Mouse (Mus musculus) brown adipose tissue, adult 24 weeks (tissue): ENCODE measurements around the gene 2310034G01Rik. TPM values are rescaled to one million over a fixed set of nuclear protein-coding genes. Genes with fewer than 3 reads are reported as not detected.
A peak's percentile ranks its signal among the peaks of the same experiment; 100 is the strongest.

Source experiments
- H3K27ac ChIP-seq: fragments of 200-500 bp; replicated peaks from 2 replicates; pipeline ENCODE4 v1.5.1; 2012; ENCODE audit warnings: low read depth, mild to moderate bottlenecking, low read length
- H3K4me1 ChIP-seq: fragments of 200-500 bp; 2 replicates; pipeline ENCODE4 v1.6.1; 2012; ENCODE audit warnings: low read length, mixed read lengths; ENCODE audit not compliant: control insufficient read depth, insufficient read depth, insufficient read length
- H3K4me3 ChIP-seq: fragments of 200-500 bp; 2 replicates; pipeline ENCODE4 v1.5.1; 2012; ENCODE audit warnings: low read depth, mild to moderate bottlenecking, low read length, moderate library complexity; ENCODE audit not compliant: insufficient read depth
- polyA plus RNA-seq: library from polyadenylated mRNA; stranded (reverse); fragments of >200 nt; gene quantifications from 2 replicates; pipeline ENCODE4 v1.2.4, GENCODE M21; 2012; ENCODE audit not compliant: missing spikeins, insufficient read depth, insufficient read length

The 2310034G01Rik gene
- polyA plus RNA-seq, 1 experiment: not detected

GRCm38 (mm10) chr19:46374477-46375088 lies 24.5 kb upstream of the 2310034G01Rik start:
- Histone ChIP-seq H3K4me3 (no peak overlapping the region), H3K4me1 (no peaks in the 10 kb centered on the region), H3K27ac (no peak overlapping the region)

GRCm38 (mm10) chr19:46369204-46369603 lies 19.1 kb upstream of the 2310034G01Rik start:
- H3K4me1 ChIP-seq: no peaks in the 10 kb centered on the region
- H3K27ac ChIP-seq: no peak overlapping the region
- no peak overlapping the region for H3K4me3 ChIP-seq

- no peak overlapping the region for H3K27ac ChIP-seq
- 0 out of 2 replicates have a peak, but pooled peaks cover 2% of the 10 kb centered on the region for H3K4me1 ChIP-seq
Observed at GRCm38 (mm10) chr19:46367798-46368590, 17.9 kb upstream of the 2310034G01Rik start.

GRCm38 (mm10) chr19:46363294-46364009 lies 13.3 kb upstream of the 2310034G01Rik start:
- H3K4me1 ChIP-seq: peaks cover 2% of the 10 kb centered on the region; the same call in 1 of the 2 replicates
- no peak overlapping the region for H3K27ac ChIP-seq
- H3K4me3 ChIP-seq: no peak overlapping the region

More at GRCm38 (mm10) chr19:46367798-46368590, 17.9 kb upstream of the 2310034G01Rik start:
- H3K4me3 ChIP-seq: no peak overlapping the region

GRCm38 (mm10) chr19:46362104-46362503 lies 12.0 kb upstream of the 2310034G01Rik start:
- Histone ChIP-seq H3K4me3 (no peak overlapping the region), H3K4me1 (peaks cover 7% of the 10 kb centered on the region), H3K27ac (no peak overlapping the region)

GRCm38 (mm10) chr19:46358381-46358780 lies 8.3 kb upstream of the 2310034G01Rik start:
- peak overlapping the region; percentile 79; the same call in 1 of the 2 replicates for H3K4me3 ChIP-seq
- peak overlapping the region; percentile 69 for H3K27ac ChIP-seq
- H3K4me1 ChIP-seq: peaks cover 5% of the 10 kb centered on the region

DNA sequence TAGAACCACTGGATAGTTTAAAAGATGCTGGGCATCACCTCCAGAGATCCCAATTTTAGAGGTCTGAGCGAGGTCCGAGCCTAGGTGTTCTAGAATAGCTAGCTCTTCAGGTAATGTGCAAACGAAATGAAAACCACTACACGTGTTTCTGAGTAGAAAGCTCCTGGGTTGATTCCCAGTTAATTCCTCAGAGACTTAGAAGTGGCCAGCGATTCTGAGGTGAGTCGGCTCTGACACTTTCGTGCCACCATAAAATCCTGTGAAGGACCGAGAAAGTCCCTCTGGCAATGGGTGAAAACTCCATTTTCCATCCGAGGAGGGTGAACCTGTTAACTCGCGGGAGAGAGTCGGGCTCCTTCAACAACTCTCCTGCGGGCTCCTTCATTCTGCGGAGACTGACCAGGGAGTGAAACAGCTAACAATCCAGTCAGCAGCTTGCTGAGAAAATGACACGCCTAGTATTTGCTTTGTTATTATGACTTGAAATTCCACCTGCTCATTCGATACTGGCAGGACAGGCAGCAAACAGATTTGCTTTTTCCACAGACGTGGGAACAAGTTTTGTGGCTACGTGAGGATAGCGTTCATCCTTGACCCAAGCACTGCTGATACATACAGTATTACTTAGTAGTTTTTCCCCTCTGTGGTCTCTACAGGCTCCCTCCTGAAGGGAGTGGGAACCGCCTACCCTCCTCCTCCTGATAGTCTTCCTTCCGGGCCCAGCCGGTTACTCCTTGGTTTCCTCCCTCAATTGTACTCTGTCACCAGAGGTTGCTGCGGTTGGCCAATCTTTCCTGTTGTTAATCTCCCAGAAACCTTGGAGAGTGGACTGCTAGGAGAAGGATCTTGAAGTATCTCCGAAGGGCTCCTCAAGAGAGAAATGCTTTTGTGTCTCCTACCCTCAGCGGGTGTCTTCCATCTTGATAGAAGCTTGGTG lies 7.5 kb upstream of the 2310034G01Rik start:
- Histone ChIP-seq H3K4me1 (peaks cover 5% of the 10 kb centered on the region), H3K27ac (peak overlapping the region; percentile 69), H3K4me3 (peak overlapping the region; percentile 79)

DNA sequence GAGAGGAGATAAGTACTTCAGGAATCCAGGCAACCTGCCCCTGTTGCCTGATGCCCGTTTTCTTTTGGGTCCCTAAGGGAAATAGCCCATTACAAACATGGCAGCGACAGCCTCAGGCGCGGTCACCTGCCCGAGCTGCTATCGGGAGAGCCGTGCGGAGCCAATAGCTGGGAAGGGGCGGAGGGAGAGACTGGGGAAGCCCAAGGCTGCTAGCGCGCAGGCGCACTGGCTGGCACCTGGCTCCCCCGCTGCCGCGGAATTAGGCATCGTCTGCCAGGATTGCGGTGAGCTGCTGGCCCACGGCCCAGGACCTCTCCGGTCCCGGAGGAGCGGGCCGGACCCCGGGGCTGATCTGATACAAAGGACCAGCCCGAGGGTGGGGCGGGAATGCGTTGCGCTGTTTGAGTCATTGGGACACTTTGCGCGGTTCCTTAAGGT lies 6.6 kb upstream of the 2310034G01Rik start:
- H3K4me3 ChIP-seq: peak overlapping the region; percentile 79
- H3K27ac ChIP-seq: no peak overlapping the region; the same call in 1 of the 2 replicates
- H3K4me1 ChIP-seq: peaks cover 5% of the 10 kb centered on the region

GRCm38 (mm10) chr19:46349550-46349949 lies 552 bp downstream of the 2310034G01Rik start:
- peak overlapping the region; percentile 78 for H3K4me3 ChIP-seq
- no peak overlapping the region for H3K27ac ChIP-seq
- H3K4me1 ChIP-seq: no peaks in the 10 kb centered on the region

DNA sequence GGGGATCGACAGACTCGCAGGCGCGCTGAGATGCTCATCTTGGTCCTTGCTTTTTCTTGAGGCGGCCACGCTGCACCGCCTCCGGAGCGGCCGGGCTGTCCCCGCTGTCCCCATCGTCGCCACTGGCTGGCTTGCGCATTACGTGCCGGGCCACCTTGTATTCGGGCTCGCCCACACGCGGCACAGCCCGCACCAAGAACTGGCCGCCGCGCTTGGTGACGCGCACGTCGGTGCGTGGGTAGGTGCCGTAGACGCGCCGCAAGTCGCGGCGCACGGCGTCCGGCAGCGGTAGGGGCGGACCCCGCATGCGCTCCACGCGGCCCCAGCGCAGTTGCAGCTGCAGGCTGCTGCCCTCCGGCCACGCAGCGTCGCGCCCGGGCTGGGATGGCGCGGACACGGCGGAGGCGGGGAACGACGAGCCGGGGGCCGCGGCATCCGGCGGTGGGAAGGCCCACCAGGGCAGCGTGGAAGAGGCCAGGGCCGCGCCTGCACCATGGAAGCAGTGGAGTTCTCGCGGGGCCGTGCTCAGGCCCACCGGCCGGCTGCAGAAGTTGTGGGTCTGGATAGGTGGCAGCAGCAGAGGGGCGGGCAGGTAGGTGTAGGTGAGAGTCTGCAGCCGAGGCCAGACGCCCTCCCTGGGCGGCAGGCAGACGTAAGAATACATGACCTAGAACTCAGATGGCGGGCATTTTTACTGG lies 1.2 kb downstream of the 2310034G01Rik start:
- H3K4me3 ChIP-seq: peak overlapping the region; percentile 78
- no peaks in the 10 kb centered on the region for H3K4me1 ChIP-seq
- H3K27ac ChIP-seq: 0 out of 2 replicates have a peak overlapping the region, but pooled peaks have one; percentile 14

DNA sequence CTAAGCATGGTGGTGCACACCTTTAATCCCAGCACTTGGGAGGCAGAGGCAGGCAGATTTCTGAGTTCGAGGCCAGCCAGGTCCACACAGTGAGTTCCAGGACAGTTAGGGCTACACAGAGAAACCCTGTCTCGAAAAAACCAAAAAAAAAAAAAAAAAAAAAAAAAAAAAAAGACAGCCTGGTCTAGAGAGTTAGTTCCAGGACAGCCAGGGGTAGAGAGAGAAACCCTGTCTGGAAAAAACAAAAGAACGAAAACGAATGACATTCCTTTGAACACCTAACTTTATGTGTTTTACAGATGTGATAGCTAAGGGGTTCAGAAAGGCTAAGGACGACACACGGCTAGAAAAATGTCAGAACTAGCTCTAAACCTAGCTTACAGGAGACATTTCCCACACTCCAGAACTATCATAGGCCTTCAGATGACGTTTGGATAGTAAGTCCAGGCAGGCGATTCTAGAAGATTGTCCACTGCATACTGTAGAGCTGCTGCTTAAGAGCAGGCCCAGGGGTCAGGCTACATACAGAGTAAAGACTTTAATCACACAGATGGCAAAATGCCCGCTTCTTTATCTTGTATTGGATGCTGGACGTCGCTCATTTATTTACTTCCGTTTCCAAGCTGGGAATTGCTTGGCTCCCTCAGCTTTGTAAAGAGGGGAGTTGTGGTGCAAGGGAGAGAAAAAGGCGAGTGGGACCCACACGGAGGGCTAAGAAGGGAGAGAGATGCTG lies 2.0 kb downstream of the 2310034G01Rik start:
- Histone ChIP-seq H3K4me3 (peak overlapping the region; percentile 78), H3K27ac (0 out of 2 replicates have a peak overlapping the region, but pooled peaks have one; percentile 14), H3K4me1 (no peaks in the 10 kb centered on the region)

GRCm38 (mm10) chr19:46347146-46347545 lies 3.0 kb downstream of the 2310034G01Rik start:
- no peaks in the 10 kb centered on the region for H3K4me1 ChIP-seq
- H3K4me3 ChIP-seq: no peak overlapping the region
- no peak overlapping the region for H3K27ac ChIP-seq

- Histone ChIP-seq H3K27ac (no peak overlapping the region), H3K4me3 (no peak overlapping the region), H3K4me1 (no peaks in the 10 kb centered on the region)
Observed at GRCm38 (mm10) chr19:46344710-46345419, 5.2 kb downstream of the 2310034G01Rik start.
